ENCODE assay signal across 13 mouse cellular contexts in genomic region chr8:114052426-114052825, GRCm38 (mm10).
"Had no signal": no experiment of that assay in that cellular context is flagged by ENCODE, and none has a peak within 500 bp of the region (broad histone marks: within the 10 kb centered on the region; RNA-seq: fewer than 3 reads in every experiment).

No protein-coding gene starts in this region.

- H3K9ac ChIP-seq: kidney, embryonic 15.5 days; liver, embryonic 13.5 days; lung, embryonic 14.5 days; midbrain, embryonic 12.5 days; midbrain, embryonic 15.5 days; neural tube, embryonic 13.5 days had no signal

- H3K9me3 ChIP-seq: kidney, embryonic 15.5 days; liver, embryonic 13.5 days; midbrain, embryonic 12.5 days; midbrain, embryonic 15.5 days; neural tube, embryonic 13.5 days had no signal

- ATAC-seq: lung, postnatal 0 days; midbrain, embryonic 15.5 days had no signal

- H3K27me3 ChIP-seq: kidney, embryonic 15.5 days; liver, embryonic 13.5 days; midbrain, embryonic 12.5 days; midbrain, embryonic 15.5 days; neural tube, embryonic 13.5 days had no signal

- DNase-seq: kidney, adult 2 months; layer of hippocampus, postnatal 36 days; liver, embryonic 13.5 days; lung, embryonic 14.5 days; thymus, adult 18-20 months; thymus, postnatal 36 days had no signal

- H3K4me3 ChIP-seq: kidney, embryonic 15.5 days; left cerebral cortex, adult 2 months; liver, embryonic 13.5 days; midbrain, embryonic 12.5 days; midbrain, embryonic 15.5 days; neural tube, embryonic 13.5 days had no signal

- H3K4me1 ChIP-seq: kidney, embryonic 15.5 days; liver, embryonic 13.5 days; midbrain, embryonic 12.5 days; midbrain, embryonic 15.5 days; neural tube, embryonic 13.5 days had no signal

- H3K36me3 ChIP-seq: kidney, embryonic 15.5 days; liver, embryonic 13.5 days; midbrain, embryonic 12.5 days; midbrain, embryonic 15.5 days; neural tube, embryonic 13.5 days had no signal

- H3K27ac ChIP-seq: kidney, embryonic 15.5 days; left cerebral cortex, adult 2 months; liver, embryonic 13.5 days; macrophage; midbrain, embryonic 12.5 days; midbrain, embryonic 15.5 days; neural tube, embryonic 13.5 days had no signal

- H3K4me2 ChIP-seq: kidney, embryonic 15.5 days; liver, embryonic 13.5 days; lung, embryonic 14.5 days; midbrain, embryonic 12.5 days; midbrain, embryonic 15.5 days; neural tube, embryonic 13.5 days had no signal
